Mouse (Mus musculus) embryonic facial prominence, embryonic 10.5 days (tissue): Measurements from ENCODE around the gene Cdca7l. TPM values are rescaled to one million over a fixed set of nuclear protein-coding genes. Genes with fewer than 3 reads are reported as not detected.

Source experiments
- DNase-seq: peaks from one replicate; pipeline ENCODE4 v3.0.0-alpha.2; 2017; ENCODE audit warnings: low spot score
- H3K27ac ChIP-seq: fragments of 300-500 bp; sonication (generic); replicated peaks from 2 replicates; pipeline ENCODE4 v1.5.1; 2016; ENCODE audit warnings: mild to moderate bottlenecking
- H3K27me3 ChIP-seq: fragments of 300-500 bp; sonication (generic); replicated peaks from 2 replicates; pipeline ENCODE4 v1.6.1; 2016; ENCODE audit warnings: low read depth, mild to moderate bottlenecking; ENCODE audit not compliant: poor library complexity, severe bottlenecking
- H3K36me3 ChIP-seq: fragments of 300-500 bp; sonication (generic); replicated peaks from 2 replicates; pipeline ENCODE4 v1.6.1; 2016; ENCODE audit warnings: mild to moderate bottlenecking, moderate library complexity
- H3K4me1 ChIP-seq: fragments of 300-500 bp; sonication (generic); 2 replicates; pipeline ENCODE4 v1.6.1; 2016
- H3K4me3 ChIP-seq: fragments of 300-500 bp; sonication (generic); 2 replicates; pipeline ENCODE4 v1.5.1; 2016; ENCODE audit warnings: mild to moderate bottlenecking, moderate library complexity
- H3K9me3 ChIP-seq: fragments of 300-500 bp; sonication (generic); 2 replicates; pipeline ENCODE4 v1.6.1; 2016; ENCODE audit warnings: mild to moderate bottlenecking
- WGBS: fragments of 180-500 bp; shearing (Covaris S2); methylation state at CpG from one replicate; pipeline ENCODE4 v1.1.7; 2016; 5-methylcytosine and 5-hydroxymethylcytosine counted together
- polyA plus RNA-seq: library from polyadenylated mRNA; unstranded; fragments of >200 nt; fragmentation: Nextera tagmentation; extraction: Ambion mirVana; gene quantifications from 2 replicates; pipeline ENCODE4 v1.2.1, GENCODE M21; 2016

Gene Cdca7l
- polyA plus RNA-seq, 1 experiment from 2014 or later, result 52.1 TPM

- DNase-seq, result no peak
- peak overlapping the region; percentile 89 for H3K4me3 ChIP-seq
- H3K9me3 ChIP-seq, result no peaks in the 10 kb centered on the region
- 23% methylated on average over 2 of the region's 2 CpGs for whole genome bisulfite sequencing
- peaks cover 7% of the 10 kb centered on the region for H3K27me3 ChIP-seq
- H3K36me3 ChIP-seq, result peaks cover 4% of the 10 kb centered on the region; the same call in 1 of the 2 replicates
- H3K27ac ChIP-seq, result peak overlapping the region; percentile 32
- H3K4me1 ChIP-seq, result peaks cover 23% of the 10 kb centered on the region
These were observed 40.8 kb downstream of the Cdca7l start for GRCm38 (mm10) chr12:117844917-117845316.

GRCm38 (mm10) chr12:117848621-117849020 is 44.5 kb downstream of the Cdca7l start:
- H3K9me3 ChIP-seq, result no peaks in the 10 kb centered on the region
- H3K27ac ChIP-seq, result no peak overlapping the region
- DNase-seq, result no peak
- peaks cover 21% of the 10 kb centered on the region for H3K4me1 ChIP-seq
- WGBS, result 92% methylated on average over 6 of the region's 6 CpGs
- H3K36me3 ChIP-seq, result peaks cover 10% of the 10 kb centered on the region; the same call in 1 of the 2 replicates
- no peaks in the 10 kb centered on the region for H3K27me3 ChIP-seq
- no peak overlapping the region for H3K4me3 ChIP-seq

GRCm38 (mm10) chr12:117850472-117850871 is 46.4 kb downstream of the Cdca7l start:
- Histone ChIP-seq H3K4me3 (no peak overlapping the region), H3K4me1 (peaks cover 10% of the 10 kb centered on the region), H3K36me3 (peaks cover 10% of the 10 kb centered on the region; the same call in 1 of the 2 replicates), H3K27me3 (no peaks in the 10 kb centered on the region), H3K27ac (no peak overlapping the region), H3K9me3 (no peaks in the 10 kb centered on the region)
- 60% methylated on average over 10 of the region's 10 CpGs for WGBS
- no peak for DNase-seq

DNA sequence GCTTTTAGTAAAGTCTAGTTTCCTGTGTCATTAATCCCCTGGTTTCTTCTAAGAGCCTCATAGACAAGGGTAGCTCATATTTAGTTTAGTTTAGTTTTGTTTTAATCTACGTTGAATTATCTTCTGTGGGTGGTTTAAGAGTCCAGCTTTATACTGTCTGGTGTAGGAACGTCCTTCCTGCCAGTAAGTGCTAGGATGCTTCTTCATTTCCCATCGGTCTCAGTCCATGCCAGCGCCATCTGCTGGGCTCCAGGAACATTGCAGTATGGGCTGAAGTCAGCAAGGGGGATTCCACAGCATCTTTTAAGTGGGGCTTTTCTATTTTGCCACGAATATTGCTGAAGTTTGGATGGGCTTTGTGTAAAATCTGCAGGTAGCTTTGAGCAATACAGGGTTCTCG is 49.2 kb downstream of the Cdca7l start:
- peak; percentile 63 for DNase-seq
- no peak overlapping the region for H3K4me3 ChIP-seq
- H3K4me1 ChIP-seq, result peaks cover 5% of the 10 kb centered on the region
- H3K36me3 ChIP-seq, result peaks cover 10% of the 10 kb centered on the region; the same call in 1 of the 2 replicates
- no peak overlapping the region for H3K27ac ChIP-seq
- WGBS, result 31% methylated on average over 6 of the region's 6 CpGs
- H3K9me3 ChIP-seq, result no peaks in the 10 kb centered on the region
- no peaks in the 10 kb centered on the region for H3K27me3 ChIP-seq

- H3K36me3 ChIP-seq, result peaks cover 4% of the 10 kb centered on the region; the same call in 1 of the 2 replicates
- no peak for DNase-seq
- WGBS, result 86% methylated on average over 9 of the region's 9 CpGs
- no peaks in the 10 kb centered on the region for H3K4me1 ChIP-seq
- no peaks in the 10 kb centered on the region for H3K27me3 ChIP-seq
- no peak overlapping the region for H3K4me3 ChIP-seq
- no peaks in the 10 kb centered on the region for H3K9me3 ChIP-seq
- H3K27ac ChIP-seq, result no peak overlapping the region
These were observed 52.9 kb downstream of the Cdca7l start for GRCm38 (mm10) chr12:117857023-117857422.

- H3K27me3 ChIP-seq, result no peaks in the 10 kb centered on the region
- peaks cover 4% of the 10 kb centered on the region; the same call in 1 of the 2 replicates for H3K36me3 ChIP-seq
- WGBS, result 92% methylated on average over 6 of the region's 6 CpGs
- no peak overlapping the region for H3K4me3 ChIP-seq
- no peak overlapping the region for H3K27ac ChIP-seq
- peaks cover 3% of the 10 kb centered on the region; the same call in 1 of the 2 replicates for H3K4me1 ChIP-seq
- no peak for DNase-seq
- H3K9me3 ChIP-seq, result no peaks in the 10 kb centered on the region
These were observed 53.8 kb downstream of the Cdca7l start for GRCm38 (mm10) chr12:117857884-117858283.

DNA sequence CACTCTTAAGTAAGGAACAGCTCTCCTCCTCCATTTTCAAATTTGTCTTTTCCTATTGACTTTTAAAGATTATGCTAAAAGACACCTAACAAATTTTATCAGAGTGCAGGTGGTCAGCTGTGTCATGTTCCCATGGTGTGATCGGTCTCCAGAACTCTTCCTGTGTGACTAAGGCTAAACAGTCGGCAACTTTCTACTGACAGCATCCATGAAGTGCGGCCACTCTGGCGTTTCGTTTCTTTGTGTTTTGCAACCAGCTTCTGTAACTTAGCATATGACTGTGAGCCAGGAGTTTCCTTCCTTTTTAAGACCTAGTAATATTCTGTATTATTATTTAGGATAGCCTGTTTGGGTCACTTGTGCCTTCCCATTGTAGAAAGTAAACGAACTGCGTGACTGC is 56.8 kb downstream of the Cdca7l start:
- H3K36me3 ChIP-seq, result peaks cover 21% of the 10 kb centered on the region
- 79% methylated on average over 7 of the region's 7 CpGs for WGBS
- no peak for DNase-seq
- no peak overlapping the region for H3K4me3 ChIP-seq
- H3K27me3 ChIP-seq, result no peaks in the 10 kb centered on the region
- H3K4me1 ChIP-seq, result peaks cover 16% of the 10 kb centered on the region; the same call in 1 of the 2 replicates
- H3K9me3 ChIP-seq, result no peaks in the 10 kb centered on the region
- no peak overlapping the region for H3K27ac ChIP-seq

- WGBS, result 74% methylated on average over 3 of the region's 3 CpGs
- Histone ChIP-seq H3K36me3 (peaks cover 25% of the 10 kb centered on the region), H3K4me1 (peaks cover 16% of the 10 kb centered on the region; the same call in 1 of the 2 replicates), H3K27ac (no peak overlapping the region), H3K4me3 (no peak overlapping the region), H3K27me3 (no peaks in the 10 kb centered on the region), H3K9me3 (no peaks in the 10 kb centered on the region)
- no peak for DNase-seq
These were observed 57.2 kb downstream of the Cdca7l start for GRCm38 (mm10) chr12:117861249-117861648.

GRCm38 (mm10) chr12:117862655-117863054 is 58.6 kb downstream of the Cdca7l start:
- no peak for DNase-seq
- Histone ChIP-seq H3K4me1 (peaks cover 16% of the 10 kb centered on the region; the same call in 1 of the 2 replicates), H3K4me3 (no peak overlapping the region), H3K27me3 (no peaks in the 10 kb centered on the region), H3K36me3 (peaks cover 39% of the 10 kb centered on the region), H3K9me3 (no peaks in the 10 kb centered on the region), H3K27ac (no peak overlapping the region)
- whole genome bisulfite sequencing, result 88% methylated on average over 5 of the region's 5 CpGs

- Histone ChIP-seq H3K27ac (no peak overlapping the region), H3K9me3 (peaks cover 10% of the 10 kb centered on the region; the same call in 1 of the 2 replicates), H3K27me3 (no peaks in the 10 kb centered on the region), H3K4me3 (no peak overlapping the region), H3K4me1 (peaks cover 12% of the 10 kb centered on the region; the same call in 1 of the 2 replicates), H3K36me3 (peaks cover 88% of the 10 kb centered on the region)
- no peak for DNase-seq
- 90% methylated on average over 4 of the region's 4 CpGs for WGBS
These were observed 63.8 kb downstream of the Cdca7l start for GRCm38 (mm10) chr12:117867708-117868564.

DNA sequence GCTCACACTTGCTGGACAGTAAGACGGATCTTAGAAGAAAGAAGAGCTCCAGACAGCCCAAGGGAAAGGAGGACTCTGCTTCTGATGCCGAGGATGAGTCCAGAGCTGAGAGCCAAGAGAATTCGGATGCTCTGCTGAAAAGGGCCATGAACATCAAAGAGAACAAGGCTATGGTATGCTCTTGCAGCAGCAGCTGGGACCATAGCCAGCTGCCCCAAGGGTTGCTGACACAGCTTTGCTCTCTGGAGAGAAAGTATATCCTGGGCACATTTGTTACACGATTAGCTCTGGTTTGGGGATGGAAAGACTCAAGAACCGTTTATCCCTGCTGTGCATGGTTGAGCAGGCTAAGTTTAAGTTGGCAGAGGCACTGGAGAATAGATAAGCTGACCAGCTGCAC is 68.2 kb downstream of the Cdca7l start:
- H3K9me3 ChIP-seq, result peaks cover 10% of the 10 kb centered on the region; the same call in 1 of the 2 replicates
- no peaks in the 10 kb centered on the region for H3K27me3 ChIP-seq
- no peak for DNase-seq
- H3K27ac ChIP-seq, result no peak overlapping the region
- WGBS, result 90% methylated on average over 5 of the region's 5 CpGs
- no peaks in the 10 kb centered on the region for H3K4me1 ChIP-seq
- H3K4me3 ChIP-seq, result no peak overlapping the region
- peaks cover 99% of the 10 kb centered on the region for H3K36me3 ChIP-seq

- Histone ChIP-seq H3K27me3 (no peaks in the 10 kb centered on the region), H3K4me3 (no peak overlapping the region), H3K36me3 (peaks cover 89% of the 10 kb centered on the region), H3K9me3 (no peaks in the 10 kb centered on the region), H3K27ac (no peak overlapping the region), H3K4me1 (no peaks in the 10 kb centered on the region)
- no peak for DNase-seq
- WGBS, result 93% methylated on average over 13 of the region's 13 CpGs
These were observed 74.3 kb downstream of the Cdca7l start for GRCm38 (mm10) chr12:117878341-117878740.

DNA sequence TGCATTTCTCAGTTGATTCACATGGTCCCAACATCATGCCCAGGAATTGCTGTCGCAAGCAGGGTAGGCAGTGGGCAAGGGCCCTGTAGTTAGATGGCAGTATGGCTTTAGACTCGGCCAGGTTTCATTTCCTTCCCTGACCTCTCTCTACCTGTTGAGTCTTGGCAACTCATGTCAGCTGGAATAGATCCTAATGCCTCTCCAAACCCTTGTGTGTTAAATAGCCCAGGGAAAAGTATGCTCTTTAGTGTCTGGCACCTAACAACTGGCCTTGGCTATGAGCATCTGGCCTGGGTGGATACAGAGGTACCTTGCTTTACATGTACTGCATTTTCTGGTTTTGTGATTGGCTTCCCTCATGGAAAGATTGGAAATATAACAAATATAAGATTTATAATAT is 80.5 kb downstream of the Cdca7l start:
- no peaks in the 10 kb centered on the region for H3K27me3 ChIP-seq
- no peaks in the 10 kb centered on the region for H3K4me1 ChIP-seq
- H3K4me3 ChIP-seq, result no peak overlapping the region
- H3K36me3 ChIP-seq, result peaks cover 28% of the 10 kb centered on the region
- WGBS, result 87% methylated on average over 2 of the region's 2 CpGs
- DNase-seq, result no peak
- H3K27ac ChIP-seq, result no peak overlapping the region
- H3K9me3 ChIP-seq, result no peaks in the 10 kb centered on the region
